ENCODE assay signal across 19 mouse cellular contexts in the genomic region with DNA sequence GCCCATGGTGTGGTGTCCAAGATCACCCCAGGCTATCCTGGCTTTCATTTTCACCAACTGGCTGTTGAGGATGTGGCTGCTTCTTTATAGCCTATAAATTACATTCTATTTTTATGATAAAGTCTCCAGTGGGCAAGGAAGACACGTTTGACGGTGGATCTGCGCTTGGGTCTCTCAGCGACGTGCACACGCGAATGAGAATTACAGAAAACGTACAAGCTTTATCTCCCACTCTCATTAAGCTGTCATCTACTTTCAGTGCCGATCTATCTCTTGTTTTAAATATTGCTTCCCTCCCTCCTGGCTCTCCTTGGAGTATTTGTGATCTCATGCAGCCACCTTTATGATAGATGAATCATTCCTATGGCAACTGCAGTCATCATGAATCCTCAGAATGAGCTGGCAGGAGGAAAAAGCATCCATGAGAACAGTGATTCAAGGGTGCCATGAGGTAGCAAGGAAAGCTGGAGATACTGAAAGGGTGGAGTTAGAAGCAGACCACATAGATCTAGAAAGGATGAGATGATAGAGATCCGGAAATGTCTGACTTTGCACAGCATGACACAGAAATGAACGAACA.
DNase-seq lines count a peak whose midpoint lies in the region; ATAC-seq and TF ChIP-seq lines count a peak whose summit lies in the region.
"Had no signal": no experiment of that assay in that cellular context is flagged by ENCODE, and none has a peak within 500 bp of the region (broad histone marks: within the 10 kb centered on the region; RNA-seq: fewer than 3 reads in every experiment).

No protein-coding gene starts in this region.

- H3K9me3 ChIP-seq in hindbrain, postnatal 0 days (ENCODE audit: low read length): no peaks in the 10 kb centered on the region
- H3K9me3 ChIP-seq in hindbrain, embryonic 12.5 days (replicated peaks): no peaks in the 10 kb centered on the region
- H3K9me3 ChIP-seq: embryonic facial prominence, embryonic 13.5 days; forebrain, embryonic 12.5 days; heart, embryonic 10.5 days had no signal

- no peaks in the 10 kb centered on the region for H3K27me3 ChIP-seq in hindbrain, postnatal 0 days (ENCODE audit: insufficient read depth, low read length)
- H3K27me3 ChIP-seq in hindbrain, embryonic 12.5 days: no peaks in the 10 kb centered on the region
- H3K27me3 ChIP-seq: embryonic facial prominence, embryonic 13.5 days; forebrain, embryonic 12.5 days had no signal

- no peaks in the 10 kb centered on the region for H3K4me1 ChIP-seq in hindbrain, postnatal 0 days (ENCODE audit: insufficient read depth, low read length)
- H3K4me1 ChIP-seq in hindbrain, embryonic 12.5 days: no peaks in the 10 kb centered on the region
- H3K4me1 ChIP-seq: embryonic facial prominence, embryonic 13.5 days; forebrain, embryonic 12.5 days; heart, embryonic 10.5 days had no signal

- H3K27ac ChIP-seq in hindbrain, postnatal 0 days: no peak overlapping the region
- no peak overlapping the region for H3K27ac ChIP-seq in hindbrain, embryonic 12.5 days
- H3K27ac ChIP-seq: embryonic facial prominence, embryonic 13.5 days; forebrain, embryonic 12.5 days; heart, embryonic 10.5 days; hindbrain, embryonic 14.5 days had no signal

- 74% methylated on average over 11 of the region's 11 CpGs for WGBS in hindbrain, postnatal 0 days
- 86% methylated on average over 11 of the region's 11 CpGs for WGBS in hindbrain, embryonic 12.5 days

- H3K4me3 ChIP-seq in hindbrain, postnatal 0 days (ENCODE audit: low read length): no peak overlapping the region
- H3K4me3 ChIP-seq in hindbrain, embryonic 12.5 days: no peak overlapping the region
- H3K4me3 ChIP-seq: embryonic facial prominence, embryonic 13.5 days; forebrain, embryonic 12.5 days; heart, embryonic 10.5 days had no signal

- H3K4me2 ChIP-seq in hindbrain, postnatal 0 days (ENCODE audit: low read depth, low read length): no peak overlapping the region
- no peak overlapping the region for H3K4me2 ChIP-seq in hindbrain, embryonic 12.5 days (replicated peaks)
- H3K4me2 ChIP-seq: embryonic facial prominence, embryonic 13.5 days; forebrain, embryonic 12.5 days; hindbrain, embryonic 14.5 days had no signal

- H3K36me3 ChIP-seq in hindbrain, postnatal 0 days (ENCODE audit: insufficient read depth, low read length): no peaks in the 10 kb centered on the region
- H3K36me3 ChIP-seq in hindbrain, embryonic 12.5 days: no peaks in the 10 kb centered on the region
- H3K36me3 ChIP-seq: embryonic facial prominence, embryonic 13.5 days; forebrain, embryonic 12.5 days; heart, embryonic 10.5 days had no signal

- peak; percentile 30 to 41 for DNase-seq in cerebellum, postnatal 10 days
- DNase-seq in cerebellum, adult 9-11 months: no peak
- peak; percentile 13 for DNase-seq in hindbrain, postnatal 0 days (ENCODE audit: low spot score)
- peak; percentile 23 for DNase-seq in right cerebral cortex, adult 18-20 months
- DNase-seq in right cerebral cortex, postnatal 4 days: no peak
- DNase-seq in telencephalon, adult 2 months (ENCODE audit: low read depth, low spot score): peak; percentile 26
- DNase-seq: adrenal gland, postnatal 25 days; cerebellum, adult 2 months; cerebellum, postnatal 25 days; gastrocnemius, postnatal 10 days; heart, adult 18-20 months; heart, postnatal 10 days; heart, postnatal 4 days had no signal

- no peak for ATAC-seq in hindbrain, postnatal 0 days
- no peak for ATAC-seq in hindbrain, embryonic 12.5 days (ENCODE audit: low FRiP score)
- ATAC-seq: inflammation-experienced regulatory T-cells, adult 6 months had no signal

- no peak for TF ChIP-seq CTCF in hindbrain, postnatal 0 days (IDR thresholded peaks at IDR 0.05; ENCODE audit: low read depth)

- no peak overlapping the region for H3K9ac ChIP-seq in hindbrain, postnatal 0 days (replicated peaks; ENCODE audit: low read length)
- H3K9ac ChIP-seq in hindbrain, embryonic 12.5 days: no peak overlapping the region
- H3K9ac ChIP-seq: embryonic facial prominence, embryonic 13.5 days; forebrain, embryonic 12.5 days; hindbrain, embryonic 14.5 days had no signal

Comparison
In these comparisons a context has a peak if more than half of its experiments do, and no peak if none do; other contexts are left out.
1. DNase-seq: peak in cerebellum, postnatal 10 days (2 of 2), hindbrain, postnatal 0 days (single experiment), right cerebral cortex, adult 18-20 months (single experiment) and telencephalon, adult 2 months (single experiment); none in cerebellum, adult 9-11 months (single experiment) and right cerebral cortex, postnatal 4 days (single experiment).